Mouse (Mus musculus) G1E (cell line): ENCODE results near the gene Gabrb2.

Experiments used
- CTCF ChIP-seq: IDR thresholded peaks from 2 replicates; pipeline ENCODE4 v1.5.1; 2012; ENCODE audit warnings: low read depth, low read length, inconsistent platforms, mixed read lengths
- GATA1 ChIP-seq: IDR thresholded peaks from 2 replicates; pipeline ENCODE4 v1.6.1; 2012; ENCODE audit warnings: borderline replicate concordance, low read length, inconsistent platforms, mixed read lengths
- TAL1 ChIP-seq: conservative IDR thresholded peaks from 2 replicates; pipeline ENCODE4 v1.6.1; 2012; ENCODE audit warnings: low read depth, low read length, inconsistent platforms, mixed read lengths

DNA sequence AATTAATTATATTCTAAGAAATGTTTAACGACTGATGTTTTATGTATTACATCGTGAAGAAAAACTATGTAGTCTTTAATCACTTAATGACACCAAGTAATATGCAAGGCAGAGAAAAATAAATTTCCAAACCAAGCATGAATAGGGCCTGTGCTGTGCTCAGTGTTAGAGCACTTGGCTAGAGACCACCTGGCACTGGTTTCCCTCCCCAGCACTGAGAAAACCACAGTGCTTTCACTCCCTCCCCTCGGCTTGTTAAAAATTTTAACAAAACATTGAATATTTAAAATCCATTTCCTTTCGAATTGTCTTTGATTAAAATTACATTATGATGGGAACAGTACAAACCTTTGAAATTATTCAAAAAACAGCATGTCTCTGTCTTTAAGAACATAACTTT lies 151.9 kb downstream of the Gabrb2 start:
- TF ChIP-seq GATA1 (no peak), CTCF (no peak), TAL1 (no peak)
